Mouse (Mus musculus) forebrain, postnatal 0 days (tissue): ENCODE data around the gene Actr5. TPM values are rescaled to one million over a fixed set of nuclear protein-coding genes. Genes with fewer than 3 reads are reported as not detected.

Experiments
- ATAC-seq: fragments of 200-750 bp; cut with Nextera tagmentation; 2 replicates; pipeline ENCODE4 v1.8.0; 2017; ENCODE audit warnings: mild to moderate bottlenecking, moderate library complexity
- DNase-seq: peaks from one replicate; pipeline ENCODE4 v3.0.0-alpha.2; 2015
- H3K27ac ChIP-seq: fragments of 300-500 bp; sonication (generic); 2 replicates; pipeline ENCODE4 v1.5.1; 2014; ENCODE audit warnings: low read depth, mild to moderate bottlenecking, antibody characterized with exemption, low read length, moderate library complexity, mixed read lengths
- H3K27me3 ChIP-seq: fragments of 300-500 bp; sonication (generic); 2 replicates; pipeline ENCODE4 v1.6.1; 2014; ENCODE audit warnings: mild to moderate bottlenecking, low read length, mixed read lengths; ENCODE audit not compliant: insufficient read depth
- H3K36me3 ChIP-seq: fragments of 300-500 bp; sonication (generic); 2 replicates; pipeline ENCODE4 v1.6.1; 2014; ENCODE audit warnings: mild to moderate bottlenecking, moderate library complexity; ENCODE audit not compliant: insufficient read depth
- H3K4me1 ChIP-seq: fragments of 300-500 bp; sonication (generic); 2 replicates; pipeline ENCODE4 v1.6.1; 2014; ENCODE audit warnings: antibody characterized with exemption; ENCODE audit not compliant: insufficient read depth
- H3K4me2 ChIP-seq: fragments of 300-500 bp; sonication (generic); 2 replicates; pipeline ENCODE4 v1.6.1; 2014; ENCODE audit warnings: low read depth, mild to moderate bottlenecking, moderate library complexity
- H3K4me3 ChIP-seq: fragments of 300-500 bp; sonication (generic); 2 replicates; pipeline ENCODE4 v1.5.1; 2014; ENCODE audit warnings: low read depth, low read length, mixed read lengths
- H3K9ac ChIP-seq: fragments of 300-500 bp; sonication (generic); 2 replicates; pipeline ENCODE4 v1.6.1; 2014; ENCODE audit warnings: mild to moderate bottlenecking
- H3K9me3 ChIP-seq: fragments of 300-500 bp; sonication (generic); 2 replicates; pipeline ENCODE4 v1.6.1; 2016; ENCODE audit warnings: low read length
- CTCF ChIP-seq: sonication (generic); IDR thresholded peaks from 2 replicates; pipeline ENCODE4 v1.5.1; 2016; ENCODE audit warnings: antibody characterized with exemption, control low read depth, low read depth
- WGBS: fragments of 180-500 bp; shearing (Covaris S2); extraction: QIAGEN DNeasy Blood & Tissue Kit; methylation state at CpG from one replicate; pipeline ENCODE4 v1.1.7; 2014; 5-methylcytosine and 5-hydroxymethylcytosine counted together
- polyA plus RNA-seq: library from polyadenylated mRNA; unstranded; fragments of >200 nt; fragmentation: Nextera tagmentation; extraction: Ambion mirVana; gene quantifications from 2 replicates; pipeline ENCODE4 v1.2.1, GENCODE M21; 2015
- total RNA-seq: library from RNA; depleted of rRNA; stranded (reverse); fragments of >200 nt; gene quantifications from 2 replicates; pipeline ENCODE4 v1.2.3, GENCODE M21; 2014

Actr5 gene
- total and polyA plus RNA-seq, 2 experiments from 2014 or later: 8.2 to 30.8 TPM

- no peaks in the 10 kb centered on the region for H3K9me3 ChIP-seq
- peak overlapping the region; percentile 34 for H3K4me3 ChIP-seq
- TF ChIP-seq CTCF: no peak
- 4% methylated on average over 4 of the region's 4 CpGs for WGBS
- peak; percentile 80 for DNase-seq
- no peaks in the 10 kb centered on the region; the same call in 1 of the 2 replicates for H3K4me1 ChIP-seq
- H3K4me2 ChIP-seq: peak overlapping the region; percentile 55
- H3K27me3 ChIP-seq: peaks cover 7% of the 10 kb centered on the region; the same call in 1 of the 2 replicates
- no peaks in the 10 kb centered on the region for H3K36me3 ChIP-seq
- ATAC-seq: peak; percentile 23
- H3K27ac ChIP-seq: peak overlapping the region; percentile 89
- peak overlapping the region; percentile 55 for H3K9ac ChIP-seq
Observed at GRCm38 (mm10) chr2:158606511-158606964, 18.1 kb upstream of the Actr5 start.

DNA sequence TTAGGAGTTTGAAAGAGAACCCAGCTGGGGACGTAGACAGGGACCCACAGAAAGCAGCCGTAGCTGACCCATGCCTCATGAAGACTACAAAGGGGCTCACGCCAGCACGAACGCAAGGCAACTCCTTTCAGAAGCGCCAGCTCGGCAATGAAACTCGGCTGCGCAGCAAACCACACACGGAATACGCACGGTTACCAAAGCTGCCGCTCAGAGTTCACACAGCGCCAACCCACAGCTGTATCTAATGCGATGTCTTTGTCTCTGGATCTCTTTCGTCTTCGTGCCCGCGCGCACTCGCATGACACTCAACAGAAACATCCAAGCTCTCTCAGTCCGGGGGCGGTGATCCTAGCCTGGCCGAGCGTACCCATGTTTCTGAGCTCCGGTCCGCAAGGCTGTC is 15.0 kb upstream of the Actr5 start:
- DNase-seq (peak; percentile 76), ATAC-seq (peak; percentile 36; the same call in 1 of the 2 replicates)
- no peaks in the 10 kb centered on the region for H3K9me3 ChIP-seq
- peak overlapping the region; percentile 55 for H3K4me2 ChIP-seq
- H3K9ac ChIP-seq: peak overlapping the region; percentile 60
- no peaks in the 10 kb centered on the region; the same call in 1 of the 2 replicates for H3K4me1 ChIP-seq
- H3K36me3 ChIP-seq: no peaks in the 10 kb centered on the region
- H3K27ac ChIP-seq: peak overlapping the region; percentile 89
- H3K4me3 ChIP-seq: peak overlapping the region; percentile 43
- peaks cover 7% of the 10 kb centered on the region for H3K27me3 ChIP-seq
- WGBS: 0% methylated on average over 27 of the region's 27 CpGs
- TF ChIP-seq CTCF: no peak

DNA sequence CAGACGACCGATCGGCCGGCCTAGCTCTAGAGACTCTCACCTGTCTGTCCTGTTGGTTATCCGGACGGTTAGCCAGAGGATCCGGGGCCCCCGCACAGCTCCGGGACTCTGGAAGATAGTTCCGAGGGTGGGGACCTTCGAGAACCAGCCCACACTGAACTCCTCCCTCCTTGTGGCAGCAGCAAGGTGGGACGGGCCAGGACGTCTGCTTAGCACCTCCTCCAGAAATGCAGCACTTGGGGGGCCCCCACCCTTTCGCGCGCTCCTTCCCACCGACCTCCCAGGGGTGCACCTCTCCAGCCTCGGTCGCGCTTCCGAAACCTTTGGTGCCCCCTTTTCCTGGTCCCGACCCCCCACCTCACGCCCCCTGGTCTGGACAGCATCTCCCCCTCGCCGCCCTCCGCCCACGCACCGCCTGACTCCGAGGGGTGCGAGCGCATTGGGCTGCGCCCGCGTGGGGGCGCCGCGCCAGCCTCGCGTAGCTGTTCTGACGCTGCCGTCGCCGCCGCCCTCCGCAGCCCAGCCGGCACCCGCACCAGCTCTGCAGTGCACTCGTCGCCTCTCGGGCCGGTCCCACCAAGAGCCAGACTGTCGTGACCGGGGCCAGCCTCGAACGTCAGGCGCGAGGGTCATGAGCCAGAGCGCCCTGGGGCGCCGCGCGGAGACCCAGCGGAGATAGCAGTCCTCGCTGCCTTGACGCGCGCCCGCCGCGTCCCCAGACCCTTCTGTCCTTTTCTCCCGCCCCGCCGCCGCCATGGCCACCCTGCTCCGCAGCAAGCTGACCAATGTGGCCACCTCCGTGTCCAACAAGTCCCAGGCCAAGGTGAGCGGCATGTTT is 14.0 kb upstream of the Actr5 start, which contains the start of gene Slc32a1:
Gene Slc32a1, plus strand, starts transcription at position 280 of the 838 bp plus-strand sequence.
- peak within 1 kb of the TSS; percentile 43 for H3K4me3 ChIP-seq

DNA sequence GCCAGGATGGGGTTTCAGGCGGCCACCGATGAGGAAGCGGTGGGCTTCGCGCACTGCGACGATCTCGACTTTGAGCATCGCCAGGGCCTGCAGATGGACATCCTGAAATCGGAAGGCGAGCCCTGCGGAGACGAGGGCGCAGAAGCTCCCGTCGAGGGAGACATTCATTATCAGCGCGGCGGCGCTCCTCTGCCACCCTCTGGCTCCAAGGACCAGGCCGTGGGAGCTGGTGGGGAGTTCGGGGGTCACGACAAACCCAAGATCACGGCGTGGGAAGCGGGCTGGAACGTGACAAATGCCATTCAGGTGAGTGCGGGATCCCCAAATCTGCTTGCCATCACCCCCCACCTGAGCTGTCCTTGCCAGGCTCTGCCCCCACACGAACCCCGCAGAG is 13.4 kb upstream of the Actr5 start:
- ATAC-seq (no peak), DNase-seq (no peak)
- Histone ChIP-seq H3K4me3 (peak overlapping the region; percentile 43), H3K4me1 (no peaks in the 10 kb centered on the region), H3K27ac (peak overlapping the region; percentile 89), H3K36me3 (no peaks in the 10 kb centered on the region), H3K27me3 (peaks cover 18% of the 10 kb centered on the region), H3K9me3 (no peaks in the 10 kb centered on the region), H3K4me2 (peak overlapping the region; percentile 55), H3K9ac (peak overlapping the region; percentile 60)
- TF ChIP-seq CTCF: no peak; the same call in 1 of the 2 replicates
- 2% methylated on average over 30 of the region's 30 CpGs for WGBS

More for the DNA sequence above, 14.0 kb upstream of the Actr5 start, which contains the start of gene Slc32a1:
- peak within 1 kb of the TSS; percentile 89 for H3K27ac ChIP-seq
- peak; percentile 83 for DNase-seq
- H3K9ac ChIP-seq: peak within 1 kb of the TSS; percentile 60
- H3K4me2 ChIP-seq: peak within 1 kb of the TSS; percentile 55
- no peaks in the 10 kb centered on the region for H3K9me3 ChIP-seq
- peaks cover 12% of the 10 kb centered on the region for H3K27me3 ChIP-seq
- peak; percentile 53 for TF ChIP-seq CTCF
- ATAC-seq: peak; percentile 81
- WGBS: under 1% methylated on average over 69 of the region's 77 CpGs
- H3K36me3 ChIP-seq: no peaks in the 10 kb centered on the region
- no peaks in the 10 kb centered on the region for H3K4me1 ChIP-seq

DNA sequence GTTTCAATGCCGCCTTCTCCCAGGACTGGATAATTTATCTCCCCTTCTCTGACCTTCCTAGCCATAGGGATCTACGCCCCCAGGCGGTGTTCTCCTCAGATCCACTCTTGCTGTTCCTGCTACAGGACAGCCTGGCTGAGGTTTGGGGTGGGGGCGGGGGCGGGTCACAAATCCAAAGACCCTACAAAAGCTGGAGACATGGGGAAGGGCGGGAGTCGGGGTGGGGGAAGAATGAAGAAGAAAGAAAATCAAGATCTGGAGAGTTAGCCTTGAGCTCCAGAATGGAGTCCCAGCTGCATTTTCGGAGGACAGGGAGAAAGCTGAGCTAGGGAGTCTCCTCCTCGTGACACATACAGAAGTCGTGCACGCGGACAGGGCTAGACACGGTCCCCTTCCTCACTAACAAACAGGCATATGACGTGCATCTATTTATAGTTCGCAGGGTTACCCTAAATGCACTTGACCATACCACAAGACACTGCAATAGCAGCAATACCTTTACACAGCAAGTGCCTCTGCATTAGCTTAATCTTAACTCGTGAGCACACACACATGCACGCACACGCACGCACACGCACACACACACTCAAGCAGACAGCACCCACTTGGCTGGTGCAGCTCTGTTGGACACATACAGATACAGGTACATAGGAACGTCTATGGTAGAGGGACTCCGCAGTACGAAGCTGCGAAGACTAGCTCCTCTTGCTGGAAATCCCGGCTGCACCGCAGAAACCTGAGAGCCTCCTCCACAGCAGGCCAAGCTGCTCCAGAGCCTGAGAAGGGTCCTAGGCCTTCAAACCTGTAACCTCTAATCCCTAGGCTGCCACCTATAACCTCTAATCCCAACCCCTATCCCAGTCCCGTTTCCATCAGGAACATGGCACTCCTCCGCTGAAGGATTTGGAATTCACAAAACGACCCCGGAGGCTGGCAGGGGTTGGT is 12.7 kb upstream of the Actr5 start:
- TF ChIP-seq CTCF: no peak
- no peak for ATAC-seq
- Histone ChIP-seq H3K4me1 (no peaks in the 10 kb centered on the region), H3K36me3 (no peaks in the 10 kb centered on the region), H3K4me3 (peak overlapping the region; percentile 43), H3K9me3 (no peaks in the 10 kb centered on the region), H3K27me3 (peaks cover 22% of the 10 kb centered on the region), H3K4me2 (peak overlapping the region; percentile 55), H3K9ac (peak overlapping the region; percentile 60), H3K27ac (peak overlapping the region; percentile 89)
- peak; percentile 86 for DNase-seq
- WGBS: 2% methylated on average over 30 of the region's 30 CpGs

GRCm38 (mm10) chr2:158612671-158613250 is 11.9 kb upstream of the Actr5 start:
- H3K36me3 ChIP-seq: no peaks in the 10 kb centered on the region
- peak overlapping the region; percentile 55 for H3K4me2 ChIP-seq
- peak; percentile 88 for DNase-seq
- no peaks in the 10 kb centered on the region for H3K4me1 ChIP-seq
- H3K9me3 ChIP-seq: no peaks in the 10 kb centered on the region
- no peak for ATAC-seq
- H3K27me3 ChIP-seq: peaks cover 22% of the 10 kb centered on the region
- peak overlapping the region; percentile 43 for H3K4me3 ChIP-seq
- peak overlapping the region; percentile 60 for H3K9ac ChIP-seq
- peak overlapping the region; percentile 89 for H3K27ac ChIP-seq
- no peak for TF ChIP-seq CTCF
- 5% methylated on average over 10 of the region's 10 CpGs for WGBS
